ENCODE assay signal across 8 mouse cellular contexts in genomic region chr2:169790439-169791131, GRCm38 (mm10).
DNase-seq lines count a peak whose midpoint lies in the region; ATAC-seq and TF ChIP-seq lines count a peak whose summit lies in the region.

No protein-coding gene starts in this region.

- ATAC-seq in hindbrain, embryonic 11.5 days (ENCODE audit: low FRiP score), result peak; percentile 75; the same call in 1 of the 2 replicates
- ATAC-seq in megakaryocyte, adult 5-6 weeks (ENCODE audit: poor library complexity, severe bottlenecking), result peak; percentile 49; the same call in 1 of the 2 replicates
- ATAC-seq in monocyte, adult 5-6 weeks (replicated peaks; ENCODE audit: insufficient number of reproducible peaks, low FRiP score, low TSS enrichment, poor library complexity, severe bottlenecking), result no peak

- no peaks in the 10 kb centered on the region for H3K27me3 ChIP-seq in hindbrain, embryonic 11.5 days (ENCODE audit: control insufficient read depth, insufficient read depth, low read length)

- intact Hi-C loops in left cerebral cortex, postnatal 10 days (cut with DNase I), result no loop called here

- H3K9ac ChIP-seq in hindbrain, embryonic 11.5 days (ENCODE audit: low read depth, low read length), result 0 out of 2 replicates have a peak overlapping the region, but pooled peaks have one; percentile 19

- peak; percentile 47 for DNase-seq in ES-CJ7 (ENCODE audit: low read depth, low spot score)
- DNase-seq in brain, embryonic 14.5 days (ENCODE audit: low read depth), result peak; percentile 91
- DNase-seq in frontal cortex, postnatal 36 days (ENCODE audit: low spot score in 2 of 2), result peak; percentile 23 to 31
- DNase-seq in hindbrain, embryonic 11.5 days (ENCODE audit: low spot score), result peak; percentile 72
- peak; percentile 34 to 76 for DNase-seq in left cerebral cortex, postnatal 10 days (ENCODE audit: extremely low spot score in 1 of 2, low spot score in 2 of 2)
- peak; percentile 31 for DNase-seq in right cerebral cortex, postnatal 25 days

- H3K4me2 ChIP-seq in hindbrain, embryonic 11.5 days (replicated peaks; ENCODE audit: low read depth, low read length), result peak overlapping the region; percentile 29

- no peaks in the 10 kb centered on the region for H3K36me3 ChIP-seq in hindbrain, embryonic 11.5 days (ENCODE audit: control insufficient read depth, insufficient read depth, low read length)

- no peak for TF ChIP-seq CTCF in brain, embryonic 14.5 days (IDR thresholded peaks at IDR 0.05; ENCODE audit: borderline replicate concordance, extremely low read depth, insufficient read depth, insufficient read length)

- peak overlapping the region; percentile 47; the same call in 1 of the 2 replicates for H3K27ac ChIP-seq in hindbrain, embryonic 11.5 days (ENCODE audit: low read depth, low read length)

- no peak overlapping the region for H3K4me3 ChIP-seq in hindbrain, embryonic 11.5 days (ENCODE audit: low read depth, low read length)

- H3K9me3 ChIP-seq in hindbrain, embryonic 11.5 days (ENCODE audit: control insufficient read depth, low read length), result no peaks in the 10 kb centered on the region

- TF ChIP-seq POLR2A in brain, embryonic 14.5 days (IDR thresholded peaks at IDR 0.05; ENCODE audit: borderline replicate concordance, extremely low read depth, insufficient read depth, insufficient read length, poor library complexity, severe bottlenecking), result no peak

- 0 out of 2 replicates have a peak, but pooled peaks cover 3% of the 10 kb centered on the region for H3K4me1 ChIP-seq in hindbrain, embryonic 11.5 days (replicated peaks; ENCODE audit: control insufficient read depth, insufficient read depth, low read length)

- WGBS in hindbrain, embryonic 11.5 days, result 2% methylated on average over 12 of the region's 12 CpGs

Comparison
In these comparisons a context has a peak if more than half of its experiments do, and no peak if none do; other contexts are left out.
1. DNase-seq: peak in every context shown above with its lines; median percentile 91 in brain, embryonic 14.5 days; 72 in hindbrain, embryonic 11.5 days; 55 in left cerebral cortex, postnatal 10 days; 47 in ES-CJ7; 31 in right cerebral cortex, postnatal 25 days; 27 in frontal cortex, postnatal 36 days.